Mouse (Mus musculus) erythroid progenitor cell, adult 5-6 weeks (primary cell): ENCODE data around the gene Prkce. TPM values are rescaled to one million over a fixed set of nuclear protein-coding genes. Genes with fewer than 3 reads are reported as not detected.

Source experiments
- ATAC-seq: replicated peaks from 2 replicates; pipeline ENCODE4 v1.8.0; 2016; ENCODE audit warnings: moderate number of reproducible peaks, mild to moderate bottlenecking, moderate TSS enrichment, inconsistent platforms; ENCODE audit not compliant: poor library complexity, low FRiP score, severe bottlenecking
- total RNA-seq, 2 experiments: library from RNA; stranded (forward) in 1 of 2; stranded (reverse) in 1 of 2; fragments of 150-400 nt in 1 of 2; fragments of 186-747, 209-891 nt in 1 of 2; gene quantifications; 2 replicates each; pipeline versions ENCODE4 v1.2.3 to v1.2.4; 2015 to 2017; ENCODE audit warnings: low replicate concordance in 2 of 2

Gene Prkce
- total RNA-seq, 2 experiments from 2014 or later: 0.30 to 2.9 TPM

DNA sequence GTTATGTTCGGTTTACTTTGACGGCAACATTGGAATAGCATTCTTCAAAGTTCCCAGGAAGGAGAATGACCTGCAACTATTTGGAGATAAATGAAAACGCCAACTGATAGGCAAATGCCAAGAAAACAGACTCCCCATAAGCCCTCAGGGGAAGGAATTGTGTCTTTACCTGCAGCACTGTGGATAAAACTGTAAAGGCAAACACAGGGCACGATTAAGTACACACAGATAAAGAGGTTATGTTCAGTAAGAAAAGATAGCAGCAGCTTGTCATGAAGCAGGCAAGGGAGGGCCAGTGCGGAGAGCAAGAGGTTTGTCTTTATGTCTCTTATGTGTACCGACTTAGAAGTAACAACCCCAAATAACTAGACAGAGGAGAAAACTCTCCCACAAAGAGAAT lies 326.9 kb downstream of the Prkce start:
- ATAC-seq: no peak

DNA sequence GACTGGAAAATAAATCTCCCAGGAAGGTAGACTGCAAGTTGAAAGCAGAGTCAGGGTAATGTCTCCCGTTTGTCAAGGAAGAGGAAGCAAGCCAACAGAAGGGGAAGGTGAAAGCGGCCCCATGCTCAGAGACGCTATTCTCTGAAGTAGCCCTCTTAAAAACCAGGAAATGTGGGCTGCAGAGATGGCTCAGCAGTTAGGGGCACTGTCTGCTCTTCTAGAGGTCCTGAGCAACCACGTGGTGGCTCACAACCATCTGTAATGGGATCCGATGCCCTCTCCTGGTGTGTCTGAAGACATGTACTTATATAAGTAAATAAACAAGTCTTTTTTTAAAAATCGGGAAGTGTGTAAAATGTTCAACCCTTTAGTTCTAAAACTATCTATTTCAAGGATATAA lies 327.3 kb downstream of the Prkce start:
- ATAC-seq: no peak

DNA sequence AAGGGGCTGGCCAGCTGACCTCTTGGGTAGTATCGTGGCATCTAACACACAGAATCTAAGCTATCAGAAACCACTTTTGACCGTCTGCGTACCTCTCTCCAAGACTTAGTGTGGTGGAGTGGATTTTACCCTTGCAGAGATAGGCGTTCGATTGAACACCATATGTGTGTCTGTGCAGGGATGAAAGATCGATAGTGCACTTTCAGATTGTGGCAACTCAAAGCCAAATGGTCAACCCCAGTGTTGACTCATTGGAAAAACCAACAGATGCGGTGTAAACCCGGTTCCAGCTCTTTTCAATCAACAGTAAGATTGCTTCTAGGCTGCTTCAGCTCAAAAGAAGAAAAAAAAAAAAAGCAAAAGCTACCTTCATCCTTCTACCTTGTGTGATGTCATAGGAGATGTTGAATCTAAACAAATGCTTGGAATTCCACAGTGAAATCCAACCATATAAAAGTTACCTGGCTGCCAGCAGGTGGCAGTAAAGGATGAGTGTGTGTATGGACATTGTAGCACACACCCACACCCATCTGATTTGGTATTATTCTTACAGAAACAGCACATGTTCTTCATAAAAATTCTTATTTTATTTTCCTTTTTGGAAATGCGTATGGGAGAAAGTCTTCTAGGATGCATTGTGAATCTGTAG lies 328.7 kb downstream of the Prkce start:
- no peak for ATAC-seq

DNA sequence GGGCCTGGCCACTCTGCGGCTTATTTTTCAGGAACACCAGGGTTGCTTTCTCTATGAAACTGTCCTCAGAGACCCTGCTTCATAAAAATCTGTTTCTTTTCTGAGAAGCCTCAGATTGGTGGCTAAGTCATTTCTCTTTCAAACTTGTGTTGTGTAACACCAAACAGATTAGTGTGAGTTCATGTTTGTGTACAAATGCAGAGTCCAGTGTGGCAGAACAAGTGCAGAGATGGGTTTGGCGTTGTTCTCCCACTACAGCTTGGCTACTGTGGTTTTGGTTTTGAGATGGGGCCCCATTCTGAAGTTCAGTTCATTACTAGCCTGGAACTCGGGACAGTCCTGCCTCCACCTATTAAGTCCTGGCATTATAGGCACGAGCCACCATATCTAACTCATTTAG lies 329.7 kb downstream of the Prkce start:
- ATAC-seq: no peak

DNA sequence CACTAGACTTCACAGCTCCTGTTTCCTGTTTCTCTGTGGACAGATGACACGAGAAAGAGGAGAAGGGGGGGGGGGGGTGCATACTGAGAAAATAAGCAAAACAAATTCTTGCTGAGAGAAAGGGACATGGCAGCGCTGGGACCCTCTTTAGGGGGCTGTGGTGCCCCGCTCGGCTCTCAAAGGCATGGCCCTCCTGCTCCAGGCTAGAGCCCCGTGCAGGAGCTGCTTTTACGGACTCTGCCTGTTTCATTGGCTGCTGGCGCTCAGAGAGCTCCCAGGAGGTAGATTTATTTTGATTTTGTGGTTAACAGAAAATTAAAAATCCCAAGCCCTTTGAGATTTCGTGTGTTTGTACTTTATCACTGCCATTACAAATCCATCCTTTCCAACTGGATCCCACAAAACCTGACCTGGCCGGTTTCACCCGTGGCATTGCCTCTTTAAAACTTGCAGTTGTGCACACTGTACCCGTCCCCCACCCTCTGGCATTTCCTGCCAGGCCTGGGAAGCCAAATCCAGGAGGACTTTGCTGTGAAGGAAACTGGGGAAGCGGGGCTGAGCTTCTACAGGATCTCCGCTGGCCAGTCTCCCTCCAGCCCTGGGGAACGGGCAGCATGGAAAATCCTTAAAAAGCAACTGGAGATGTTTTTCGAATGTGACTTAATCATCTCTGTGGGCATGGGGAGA lies 331.9 kb downstream of the Prkce start:
- ATAC-seq: no peak

DNA sequence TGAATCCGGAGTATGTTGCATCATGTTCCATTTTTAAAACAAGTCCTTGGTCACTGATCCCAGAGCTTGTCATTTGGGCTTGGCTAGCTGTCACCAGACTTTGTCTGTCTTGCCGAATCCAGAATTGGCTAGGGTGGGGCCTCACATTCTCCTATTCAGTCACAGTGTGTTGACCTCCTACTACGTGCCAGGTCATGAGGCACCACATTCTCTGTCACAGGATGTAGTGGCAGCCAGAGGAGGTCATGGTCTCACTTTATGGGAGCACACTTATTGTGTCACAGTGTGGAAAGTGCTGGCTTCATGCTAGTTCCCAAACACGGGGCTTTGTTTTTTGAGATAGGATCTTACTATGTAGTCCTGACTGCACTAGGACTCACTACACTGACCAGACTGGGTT lies 333.8 kb downstream of the Prkce start:
- ATAC-seq: no peak

DNA sequence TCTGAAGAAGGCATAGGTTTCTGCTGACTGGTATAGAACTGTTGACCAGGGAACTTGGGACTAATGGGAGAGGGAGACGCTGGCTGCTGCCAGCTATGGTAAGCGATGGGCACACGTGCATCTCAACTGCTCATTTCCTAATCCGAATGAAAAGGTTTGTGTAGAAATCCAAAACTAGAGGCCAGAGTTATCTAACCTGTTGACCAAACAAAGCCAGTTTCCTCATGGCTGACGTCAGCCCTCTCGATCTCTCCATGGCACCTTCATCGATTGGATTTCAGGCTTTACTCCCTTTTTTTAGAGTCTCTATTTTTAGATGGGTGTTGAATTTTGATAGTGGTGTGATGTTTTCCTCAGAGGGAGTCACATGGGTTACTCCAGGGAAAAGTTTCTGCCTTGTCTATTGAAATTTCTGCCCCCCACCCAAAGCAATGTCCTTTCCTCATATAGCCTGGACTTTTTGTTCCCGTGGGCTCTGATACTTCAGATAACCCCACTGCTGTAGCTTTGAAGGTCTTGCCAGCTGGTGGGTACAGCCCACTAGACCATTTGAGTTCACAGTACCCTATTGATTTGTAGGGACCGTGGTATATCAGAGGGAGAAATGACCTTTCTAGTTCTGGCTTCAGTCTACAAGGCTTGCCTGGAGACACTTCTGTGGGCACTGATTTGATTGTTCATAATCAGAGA lies 335.8 kb downstream of the Prkce start:
- ATAC-seq: no peak

DNA sequence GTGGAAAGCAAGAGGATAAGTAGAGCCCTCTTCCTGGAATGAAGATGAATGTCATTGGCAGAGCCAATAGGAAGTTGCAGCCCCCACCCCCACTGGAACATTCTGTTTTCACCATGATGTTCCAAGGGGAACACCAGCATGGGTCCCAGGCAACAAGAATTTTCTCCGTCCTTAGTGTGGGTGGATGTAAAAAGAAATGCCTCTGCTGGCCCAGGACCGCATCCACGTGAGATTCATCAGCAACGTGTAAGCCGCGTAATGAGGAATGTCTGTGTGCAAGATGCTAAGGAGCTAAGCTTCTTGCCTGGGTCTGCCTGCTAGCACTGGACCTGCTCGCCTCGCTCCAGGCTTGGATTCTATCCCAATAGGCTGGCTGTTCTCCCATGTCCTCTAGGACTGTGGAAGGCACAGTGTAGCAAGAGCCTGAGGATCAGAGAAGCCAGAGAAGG lies 337.6 kb downstream of the Prkce start, which contains the start of gene Gm10309:
Gene Gm10309, minus strand, starts transcription at position 50 of the 449 bp plus-strand sequence.
- no peak for ATAC-seq

DNA sequence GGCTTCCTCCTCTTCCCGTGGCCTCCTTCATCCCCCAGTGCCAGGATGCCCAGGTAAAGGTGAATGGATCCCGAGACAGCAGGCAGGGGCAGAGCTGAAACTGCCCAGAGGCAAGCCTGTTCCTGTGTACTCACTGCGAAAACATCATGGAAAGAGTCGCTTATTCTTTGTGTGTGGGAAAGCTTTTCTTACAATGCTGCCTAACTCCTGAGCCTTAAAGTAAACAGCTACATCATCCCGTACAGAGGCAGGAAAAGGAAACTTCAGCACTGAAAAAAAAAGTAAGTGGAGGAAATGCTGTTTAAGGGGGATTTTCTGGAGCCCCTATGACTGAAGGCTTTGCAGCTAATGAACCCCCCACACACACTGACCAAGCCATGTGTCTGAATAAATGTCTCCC lies 339.3 kb downstream of the Prkce start:
- ATAC-seq: no peak

DNA sequence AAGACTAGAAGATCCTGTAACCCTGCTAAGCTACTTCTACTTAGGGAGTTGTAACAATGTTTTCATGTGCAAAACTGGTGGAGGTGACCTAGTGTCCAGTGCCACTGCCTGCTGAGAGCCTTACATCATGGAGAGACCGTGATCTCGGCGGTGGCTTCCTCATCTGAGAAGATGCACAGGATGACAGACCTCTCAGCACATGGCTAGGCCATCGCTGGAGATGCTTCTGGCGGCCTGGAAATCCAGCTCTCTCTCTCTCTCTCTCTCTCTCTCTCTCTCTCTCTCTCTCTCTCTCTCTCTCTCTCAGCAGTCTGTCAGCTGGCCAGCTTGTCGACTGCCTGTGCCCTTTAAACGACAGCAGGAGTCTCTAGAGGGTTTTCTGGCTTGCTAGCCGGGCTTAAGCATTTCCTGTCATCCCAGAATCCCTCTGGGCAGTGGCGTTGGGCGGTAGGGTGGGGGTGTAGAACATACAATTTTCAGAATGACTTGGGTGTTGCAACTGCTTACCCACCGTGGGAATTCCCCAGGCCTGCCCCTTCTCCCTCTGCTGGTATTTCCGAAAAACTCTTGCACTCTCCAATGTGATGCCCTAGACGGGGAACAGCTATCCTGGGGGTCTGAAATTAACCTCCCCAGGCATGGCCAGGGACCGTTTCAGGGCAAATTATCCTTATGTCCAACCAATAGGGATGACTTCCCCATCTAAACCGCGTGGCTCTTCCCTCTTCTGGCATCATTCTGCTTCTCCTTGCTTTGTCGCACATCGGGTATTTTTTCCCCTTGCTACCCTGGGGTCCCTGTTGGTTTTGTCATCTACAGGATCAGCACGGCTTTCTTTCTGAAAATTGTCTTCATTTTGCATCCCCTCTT lies 340.0 kb downstream of the Prkce start:
- no peak for ATAC-seq

DNA sequence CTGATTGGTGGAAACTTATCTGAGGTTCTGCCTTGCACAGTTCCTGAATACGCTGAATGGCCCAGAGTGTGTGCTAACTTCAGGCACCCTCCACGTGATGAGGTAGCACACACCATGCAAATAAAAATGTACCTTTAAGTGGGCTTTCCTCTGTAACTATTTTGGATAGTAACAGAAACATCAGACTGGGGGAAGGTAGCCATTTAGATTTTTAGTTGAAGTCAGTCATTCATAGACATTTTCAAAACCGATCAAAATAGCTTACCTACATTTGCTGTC lies 340.6 kb downstream of the Prkce start:
- ATAC-seq: no peak

DNA sequence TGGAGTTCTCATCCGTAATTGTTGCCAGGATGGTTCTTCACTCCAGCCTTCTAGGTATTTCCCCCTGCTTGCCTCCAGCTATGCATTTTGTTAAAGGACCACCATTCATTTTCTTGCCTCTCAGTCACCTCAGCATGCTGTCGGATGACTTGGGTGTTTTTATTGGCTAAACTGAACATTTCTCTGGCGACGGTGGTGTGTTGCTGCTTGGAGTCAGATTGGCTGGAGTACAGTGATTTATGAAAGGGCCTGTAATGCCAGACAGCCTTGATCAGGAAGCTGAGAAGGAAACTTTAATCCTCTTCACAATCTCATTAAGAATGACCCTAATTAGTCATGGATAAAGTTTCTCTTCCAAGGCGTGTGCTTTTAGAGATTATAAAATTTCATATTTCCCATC lies 342.3 kb downstream of the Prkce start:
- ATAC-seq: no peak

DNA sequence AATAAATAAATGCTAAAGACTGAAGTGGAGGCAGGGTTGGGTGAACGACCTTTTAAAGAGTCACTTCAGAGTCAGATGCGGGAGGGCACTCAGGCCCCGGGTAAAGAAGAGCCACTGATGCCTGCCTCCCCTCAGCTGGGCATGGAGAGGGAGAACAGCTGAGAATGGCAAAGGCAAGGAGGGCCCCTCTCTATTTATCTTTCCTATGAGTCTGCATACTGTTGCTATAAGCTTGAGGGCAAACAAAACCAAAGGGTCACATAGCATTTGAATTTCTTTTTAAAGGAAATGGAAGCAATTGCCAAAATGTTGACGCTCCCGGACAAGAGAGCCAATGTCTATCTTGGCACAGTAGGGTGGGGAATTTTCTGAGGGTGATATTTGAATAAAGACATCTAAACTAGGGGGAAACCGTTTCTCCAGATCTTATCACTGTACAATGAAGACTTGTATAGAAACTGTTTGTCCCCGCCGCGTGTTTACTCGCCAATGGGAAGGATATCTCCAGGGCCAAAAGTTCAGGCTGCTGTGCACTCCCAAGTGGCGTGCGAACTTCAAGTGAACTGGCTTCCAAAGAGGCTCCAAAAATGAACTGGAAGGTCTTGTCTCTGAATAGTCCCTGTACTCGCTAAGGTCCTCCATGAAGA lies 347.5 kb downstream of the Prkce start:
- no peak for ATAC-seq

DNA sequence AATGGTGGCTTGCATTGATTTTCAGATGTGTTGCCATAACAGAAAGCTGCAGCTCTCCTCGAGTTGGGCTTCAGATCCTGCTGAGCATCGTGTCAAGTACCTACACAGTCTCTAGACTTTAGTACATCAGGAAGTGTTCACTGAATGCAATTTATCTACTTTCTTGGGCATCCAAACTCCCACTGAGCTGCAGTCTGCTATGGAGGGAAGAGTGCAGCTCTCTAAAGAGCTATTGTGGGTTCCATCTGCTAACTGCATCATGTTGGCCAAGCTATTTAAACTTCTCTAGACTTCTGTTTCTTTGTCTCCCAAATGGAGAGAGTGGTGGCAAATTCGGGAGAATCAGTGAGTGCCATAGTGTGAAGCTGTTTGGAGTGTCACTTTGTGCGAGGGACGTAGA lies 349.0 kb downstream of the Prkce start:
- no peak for ATAC-seq

DNA sequence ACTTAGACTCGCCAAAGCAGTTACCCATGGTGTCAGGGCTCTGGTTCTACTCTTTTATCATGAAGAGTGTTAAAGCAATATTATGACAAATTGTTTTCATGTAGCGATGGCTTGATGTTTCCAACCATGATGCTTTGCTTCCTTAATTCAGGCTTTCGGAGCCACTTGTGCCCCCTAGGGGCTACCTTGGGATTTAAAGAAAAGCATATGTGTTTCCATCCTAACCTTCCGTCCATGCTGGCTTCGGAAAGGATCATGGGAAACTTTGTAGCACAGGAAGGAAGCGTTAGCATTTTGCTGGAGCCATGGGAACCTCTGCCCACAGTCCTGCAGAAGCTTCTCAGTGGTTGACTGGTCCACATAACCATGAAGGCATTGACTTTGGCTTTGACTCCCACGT lies 351.0 kb downstream of the Prkce start:
- ATAC-seq: no peak

DNA sequence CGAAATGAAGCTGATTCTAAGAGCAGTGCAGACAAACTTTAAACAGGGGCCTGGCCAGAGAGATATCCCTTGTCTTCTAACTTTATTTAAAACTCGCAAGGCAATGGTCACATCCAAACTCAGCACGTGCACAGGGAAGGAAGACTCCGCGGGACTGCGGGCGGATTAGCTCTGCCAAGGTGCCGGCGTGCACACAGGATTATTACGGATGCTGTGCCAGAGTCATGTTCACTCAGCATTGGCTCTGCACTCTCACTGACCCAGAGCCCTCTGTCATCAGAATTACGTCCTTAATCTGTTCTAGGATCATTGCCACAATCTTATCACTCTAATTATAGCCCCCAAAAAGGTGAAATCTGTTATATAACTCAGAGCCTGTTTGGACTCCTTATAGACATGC lies 353.7 kb downstream of the Prkce start:
- no peak for ATAC-seq

DNA sequence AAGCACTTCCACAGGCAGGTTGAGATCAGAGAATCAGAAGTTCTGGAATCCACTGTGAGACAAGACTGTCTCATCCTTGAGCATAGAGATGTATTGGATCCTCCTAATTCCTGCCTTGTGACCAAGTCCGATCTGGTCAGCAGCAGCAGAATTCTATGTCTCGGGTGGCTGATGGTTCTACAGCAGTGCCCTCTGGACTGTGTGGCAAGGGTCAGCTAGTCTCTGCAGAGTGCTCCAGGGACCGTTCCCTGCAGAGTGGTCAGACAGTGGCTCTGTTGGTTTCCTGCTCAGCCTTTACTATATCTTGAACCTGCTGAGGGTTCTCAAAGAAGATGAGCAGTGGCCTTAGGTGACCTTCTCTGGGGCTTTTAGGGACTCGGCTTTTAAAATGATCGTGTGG lies 355.1 kb downstream of the Prkce start:
- ATAC-seq: no peak

DNA sequence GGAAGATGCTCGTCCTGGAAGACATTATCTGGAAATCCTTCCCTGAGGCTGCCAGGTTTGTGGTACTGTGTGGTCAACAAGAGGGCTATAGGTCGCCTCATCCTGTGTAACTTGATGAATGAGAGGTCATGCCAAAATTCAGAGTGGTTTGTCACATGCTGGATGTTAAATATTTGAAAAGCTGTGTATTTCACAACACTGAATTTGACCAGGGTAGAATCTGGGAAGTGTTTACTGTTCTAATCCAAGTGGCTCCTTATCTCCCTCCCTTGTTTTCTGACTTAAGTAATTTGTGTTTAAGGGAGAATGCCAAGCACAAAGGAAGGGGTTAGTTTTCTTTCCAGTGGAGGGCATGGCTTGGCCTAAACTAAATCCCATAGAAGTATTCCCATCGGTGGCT lies 355.8 kb downstream of the Prkce start:
- ATAC-seq: no peak

DNA sequence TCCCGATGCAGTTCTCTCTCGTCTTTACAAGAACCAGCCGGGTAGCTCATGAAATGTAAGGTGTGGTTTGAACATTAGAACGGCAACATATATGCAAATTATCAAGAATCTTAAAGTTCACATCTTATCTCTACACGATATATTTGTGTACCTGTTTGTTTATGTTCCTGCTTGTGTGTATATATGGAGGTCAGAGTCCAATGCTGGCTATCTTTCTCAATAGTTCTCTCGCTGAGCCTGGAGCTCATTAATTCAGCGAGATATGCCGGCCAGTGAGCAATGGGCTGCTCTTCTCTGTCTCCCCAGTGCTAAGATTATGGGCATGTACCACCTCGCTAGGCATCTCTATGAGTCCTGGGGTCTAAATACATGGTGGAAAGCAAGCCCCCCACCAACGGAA lies 356.3 kb downstream of the Prkce start:
- no peak for ATAC-seq

DNA sequence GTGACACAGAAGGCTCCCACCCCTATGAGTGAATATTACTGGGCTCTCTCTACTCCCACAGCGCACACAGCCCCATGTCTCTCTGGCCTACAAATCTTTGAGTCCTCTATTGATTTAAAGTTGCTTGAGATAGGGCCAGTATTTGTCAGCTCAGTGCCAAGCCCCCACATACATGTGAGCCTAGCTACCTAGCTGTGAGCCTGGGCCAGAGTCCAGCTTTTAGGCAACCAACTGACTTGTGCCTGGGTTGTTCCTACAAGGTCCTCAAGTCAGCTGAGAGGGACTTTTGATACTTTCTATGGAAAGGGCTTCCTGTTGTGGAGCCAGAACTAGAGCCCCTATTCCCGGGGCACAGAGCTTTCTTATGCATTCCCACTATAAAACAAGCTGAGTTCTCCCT lies 357.5 kb downstream of the Prkce start:
- ATAC-seq: no peak
